Mouse (Mus musculus): ENCODE measurements around the gene Sema3c.

- no peak for TF ChIP-seq POLR2A (IDR thresholded peaks at IDR 0.05; ENCODE audit: borderline replicate concordance, extremely low read depth, low read depth, low read length)
- no peak for TF ChIP-seq CTCF (IDR thresholded peaks at IDR 0.05; ENCODE audit: insufficient read depth, low read length)
These were observed 141.1 kb downstream of the Sema3c start for GRCm38 (mm10) chr5:17715206-17715605.
